Mouse (Mus musculus) erythroblast, embryonic 14.5 days (primary cell): ENCODE data around the gene Fam240a. TPM values are rescaled to one million over a fixed set of nuclear protein-coding genes. Genes with fewer than 3 reads are reported as not detected.

Source experiments
- H3K27me3 ChIP-seq: 2 replicates; pipeline ENCODE4 v1.6.1; 2012; ENCODE audit warnings: inconsistent platforms; ENCODE audit not compliant: control insufficient read depth
- H3K36me3 ChIP-seq: 2 replicates; pipeline ENCODE4 v1.6.1; 2012; ENCODE audit warnings: mild to moderate bottlenecking, inconsistent platforms; ENCODE audit not compliant: control insufficient read depth
- H3K4me1 ChIP-seq: 2 replicates; pipeline ENCODE4 v1.6.1; 2012; ENCODE audit warnings: inconsistent platforms; ENCODE audit not compliant: control insufficient read depth
- H3K4me3 ChIP-seq: replicated peaks from 2 replicates; pipeline ENCODE3; 2012; ENCODE audit warnings: moderate library complexity, mild to moderate bottlenecking, inconsistent platforms
- H3K9me3 ChIP-seq: 2 replicates; pipeline ENCODE4 v1.6.1; 2012; ENCODE audit warnings: low read length, inconsistent platforms, mixed read lengths; ENCODE audit not compliant: control insufficient read depth
- GATA1 ChIP-seq: IDR thresholded peaks from 2 replicates; pipeline ENCODE4 v1.6.1; 2012; ENCODE audit warnings: low read length, inconsistent platforms, mixed read lengths
- TAL1 ChIP-seq: IDR thresholded peaks from 3 replicates; pipeline ENCODE4 v1.6.1; 2012; ENCODE audit warnings: low read length, inconsistent platforms, mixed read lengths
- polyA plus RNA-seq: library from polyadenylated mRNA; stranded (reverse); fragments of >175 nt; gene quantifications from 2 replicates; pipeline ENCODE4 v1.2.3, GENCODE M21; 2012

Gene Fam240a
- polyA plus RNA-seq, 1 experiment = not detected

- TF ChIP-seq TAL1 = no peak
- TF ChIP-seq GATA1 = no peak
- no peaks in the 10 kb centered on the region for H3K36me3 ChIP-seq
- H3K27me3 ChIP-seq = peaks cover 41% of the 10 kb centered on the region
- H3K4me3 ChIP-seq = no peak overlapping the region
- H3K9me3 ChIP-seq = no peaks in the 10 kb centered on the region
- H3K4me1 ChIP-seq = peaks cover 2% of the 10 kb centered on the region; the same call in 1 of the 2 replicates
Measured at GRCm38 (mm10) chr9:110875288-110875695, 41.4 kb downstream of the Fam240a start.

DNA sequence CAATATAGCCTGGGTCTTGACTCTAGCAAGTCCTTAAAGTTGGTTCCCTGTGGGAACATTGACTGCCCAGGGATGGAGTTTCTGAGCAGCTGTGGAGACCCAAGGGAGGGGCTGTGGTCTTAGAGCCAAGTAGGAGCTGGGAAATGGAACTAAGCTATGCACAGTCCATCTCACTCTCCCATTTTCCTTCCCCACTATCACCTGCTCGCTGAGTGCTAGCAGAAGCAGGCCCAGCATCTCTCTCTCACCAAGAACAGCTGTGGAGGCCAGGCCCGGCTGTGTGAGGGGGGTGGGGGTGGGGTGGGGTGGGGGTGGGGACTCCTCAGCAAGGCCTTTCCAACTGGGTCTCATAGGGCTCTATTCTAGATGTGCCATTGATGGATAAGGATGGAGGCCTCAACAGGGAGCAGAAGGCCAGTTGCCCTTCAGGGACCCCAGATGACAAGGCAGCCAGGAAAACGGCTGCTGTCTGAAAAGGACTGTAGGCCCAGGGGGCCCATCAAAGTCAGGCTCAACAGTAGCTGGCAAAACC is 41.9 kb downstream of the Fam240a start:
- no peaks in the 10 kb centered on the region for H3K9me3 ChIP-seq
- H3K4me3 ChIP-seq = no peak overlapping the region
- peaks cover 35% of the 10 kb centered on the region for H3K27me3 ChIP-seq
- no peaks in the 10 kb centered on the region for H3K36me3 ChIP-seq
- TF ChIP-seq TAL1 = no peak
- H3K4me1 ChIP-seq = no peaks in the 10 kb centered on the region

- H3K27me3 ChIP-seq = peaks cover 27% of the 10 kb centered on the region
- no peaks in the 10 kb centered on the region for H3K36me3 ChIP-seq
- TF ChIP-seq GATA1 = no peak
- TF ChIP-seq TAL1 = no peak
- H3K9me3 ChIP-seq = no peaks in the 10 kb centered on the region
- H3K4me1 ChIP-seq = no peaks in the 10 kb centered on the region
- no peak overlapping the region for H3K4me3 ChIP-seq
Measured at GRCm38 (mm10) chr9:110873681-110874659, 42.7 kb downstream of the Fam240a start.

GRCm38 (mm10) chr9:110871030-110871429 is 45.6 kb downstream of the Fam240a start:
- TF ChIP-seq TAL1 (no peak), GATA1 (no peak)
- Histone ChIP-seq H3K9me3 (no peaks in the 10 kb centered on the region), H3K4me1 (no peaks in the 10 kb centered on the region), H3K27me3 (peaks cover 21% of the 10 kb centered on the region), H3K4me3 (no peak overlapping the region), H3K36me3 (no peaks in the 10 kb centered on the region)

Other genes starting within 250 kb of the Fam240a start
- gene Myl3, start 175.0 kb downstream of the Fam240a start, polyA plus RNA-seq = not detected in 2 replicates
- not detected in 2 replicates for gene Pth1r, start 169.7 kb downstream of the Fam240a start, polyA plus RNA-seq
- not detected in 2 replicates for gene Prss42, start 118.7 kb downstream of the Fam240a start, polyA plus RNA-seq
- 0.02 TPM in 1 of 2 replicates, not detected in the other for gene Prss44, start 102.9 kb downstream of the Fam240a start, polyA plus RNA-seq
- not detected in 2 replicates for gene Prss43, start 90.2 kb downstream of the Fam240a start, polyA plus RNA-seq
- not detected in 2 replicates for gene Prss45, start 82.3 kb downstream of the Fam240a start, polyA plus RNA-seq
- gene Prss46, start 72.4 kb downstream of the Fam240a start, polyA plus RNA-seq = not detected in 2 replicates
- gene Prss50, start 58.9 kb downstream of the Fam240a start, polyA plus RNA-seq = 0.87 and 3.1 TPM in 2 replicates
- 0.02 and 0.05 TPM in 2 replicates for gene Als2cl, start 37.0 kb downstream of the Fam240a start, polyA plus RNA-seq
- not detected in 2 replicates for gene Tmie, start 36.7 kb downstream of the Fam240a start, polyA plus RNA-seq
- gene Tdgf1, start 29.3 kb upstream of the Fam240a start, polyA plus RNA-seq = not detected in 2 replicates
- gene Lrrc2, start 34.7 kb upstream of the Fam240a start, polyA plus RNA-seq = not detected in 2 replicates
- gene Rtp3, start 73.7 kb upstream of the Fam240a start, polyA plus RNA-seq = 0.02 TPM in 1 of 2 replicates, not detected in the other
- gene Ltf, start 102.4 kb upstream of the Fam240a start, polyA plus RNA-seq = not detected in 2 replicates
- gene Ccrl2, start 140.7 kb upstream of the Fam240a start, polyA plus RNA-seq = 0.87 and 1.3 TPM in 2 replicates
- gene Lrrfip2, start 200.7 kb upstream of the Fam240a start, polyA plus RNA-seq = 1.6 and 3.0 TPM in 2 replicates